Mouse (Mus musculus) limb, embryonic 11.5 days (tissue): ENCODE data around the gene Map3k15. TPM values are rescaled to one million over a fixed set of nuclear protein-coding genes. Genes with fewer than 3 reads are reported as not detected.

Experiments
- polyA plus RNA-seq: library from polyadenylated mRNA; unstranded; fragments of >200 nt; fragmentation: Nextera tagmentation; extraction: Ambion mirVana; gene quantifications from 2 replicates; pipeline ENCODE4 v1.2.1, GENCODE M21; 2014

Gene Map3k15
- polyA plus RNA-seq, 1 experiment from 2014 or later: 0.17 TPM

Other genes with a start within 250 kb of the Map3k15 start
- 86.6 and 88.9 TPM in 2 replicates for gene Pdha1, start 150.0 kb downstream of the Map3k15 start, polyA plus RNA-seq